Mouse (Mus musculus) C2C12 (cell line): ENCODE measurements around the gene Ccnd1.

Experiments
- CTCF ChIP-seq: IDR thresholded peaks from one replicate; pipeline ENCODE4 v1.5.1; 2011; ENCODE audit not compliant: control insufficient read depth, insufficient read depth, insufficient read length
- MAX ChIP-seq: IDR thresholded peaks from one replicate; pipeline ENCODE4 v1.6.1; 2011; ENCODE audit warnings: mild to moderate bottlenecking, control low read depth
- USF1 ChIP-seq: IDR thresholded peaks from one replicate; pipeline ENCODE4 v1.6.1; 2011; ENCODE audit warnings: low read depth, mild to moderate bottlenecking, control low read depth, moderate library complexity

- TF ChIP-seq CTCF: no peak
- no peak for TF ChIP-seq MAX
- no peak for TF ChIP-seq USF1
Observed at GRCm38 (mm10) chr7:144935563-144935962, 4.2 kb downstream of the Ccnd1 start.
